Mouse (Mus musculus): ENCODE measurements around the gene Tigar.

- TF ChIP-seq CTCF (IDR thresholded peaks at IDR 0.05; ENCODE audit: extremely low read depth, insufficient read length, insufficient replicate concordance, low read depth, low read length) (no peak), POLR2A (IDR thresholded peaks at IDR 0.05; ENCODE audit: low read depth, low read length) (no peak)
Observed at GRCm38 (mm10) chr6:127149303-127149943, 40.1 kb upstream of the Tigar start.

Data from small intestine, adult 2 months (tissue).